Mouse (Mus musculus) forebrain, embryonic 14.5 days (tissue): Measurements from ENCODE around the gene Vps13c. TPM values are rescaled to one million over a fixed set of nuclear protein-coding genes. Genes with fewer than 3 reads are reported as not detected.

Experiments
- ATAC-seq: fragments of 200-750 bp; cut with Nextera tagmentation; 2 replicates; pipeline ENCODE4 v1.8.0; 2017; ENCODE audit warnings: mild to moderate bottlenecking, moderate library complexity
- DNase-seq: peaks from one replicate; pipeline ENCODE4 v3.0.0-alpha.2; 2015; ENCODE audit warnings: low spot score
- H3K27ac ChIP-seq: fragments of 300-500 bp; sonication (generic); 2 replicates; pipeline ENCODE4 v1.5.1; 2014; ENCODE audit warnings: low read depth, mild to moderate bottlenecking, control low read depth, low read length, moderate library complexity
- H3K27me3 ChIP-seq: fragments of 300-500 bp; sonication (generic); replicated peaks from 2 replicates; pipeline ENCODE4 v1.6.1; 2014; ENCODE audit warnings: low read length, control low read depth, mixed read lengths; ENCODE audit not compliant: control insufficient read depth, insufficient read depth
- H3K36me3 ChIP-seq: fragments of 300-500 bp; sonication (generic); 2 replicates; pipeline ENCODE4 v1.6.1; 2014; ENCODE audit warnings: low read length, control low read depth; ENCODE audit not compliant: control insufficient read depth, insufficient read depth
- H3K4me1 ChIP-seq: fragments of 300-500 bp; sonication (generic); 2 replicates; pipeline ENCODE4 v1.6.1; 2014; ENCODE audit warnings: antibody characterized with exemption, low read length, control low read depth; ENCODE audit not compliant: control insufficient read depth, insufficient read depth
- H3K4me2 ChIP-seq: fragments of 300-500 bp; sonication (generic); 2 replicates; pipeline ENCODE4 v1.6.1; 2014; ENCODE audit warnings: mild to moderate bottlenecking, control low read depth, low read length
- H3K4me3 ChIP-seq: fragments of 300-500 bp; sonication (generic); 2 replicates; pipeline ENCODE4 v1.5.1; 2014; ENCODE audit warnings: low read depth, low read length, control low read depth
- H3K9ac ChIP-seq: fragments of 300-500 bp; sonication (generic); 2 replicates; pipeline ENCODE4 v1.6.1; 2014; ENCODE audit warnings: mild to moderate bottlenecking, low read length, control low read depth, moderate library complexity
- H3K9me3 ChIP-seq: fragments of 300-500 bp; sonication (generic); replicated peaks from 2 replicates; pipeline ENCODE4 v1.6.1; 2016; ENCODE audit warnings: low read length, control low read depth, mixed read lengths; ENCODE audit not compliant: control insufficient read depth
- WGBS: fragments of 180-500 bp; shearing (Covaris S2); extraction: QIAGEN DNeasy Blood & Tissue Kit; methylation state at CpG from one replicate; pipeline ENCODE4 v1.1.7; 2014; 5-methylcytosine and 5-hydroxymethylcytosine counted together
- polyA plus RNA-seq: library from polyadenylated mRNA; unstranded; fragments of >200 nt; fragmentation: Nextera tagmentation; extraction: Ambion mirVana; gene quantifications from 2 replicates; pipeline ENCODE4 v1.2.1, GENCODE M21; 2014

Vps13c gene
- polyA plus RNA-seq, 1 experiment from 2014 or later = 8.3 TPM

- no peaks in the 10 kb centered on the region for H3K4me1 ChIP-seq
- no peak for DNase-seq
- no peak overlapping the region for H3K27ac ChIP-seq
- no peak overlapping the region for H3K9ac ChIP-seq
- no peak overlapping the region for H3K4me2 ChIP-seq
- H3K27me3 ChIP-seq = no peaks in the 10 kb centered on the region
- ATAC-seq = no peak
- H3K9me3 ChIP-seq = no peaks in the 10 kb centered on the region
- H3K36me3 ChIP-seq = no peaks in the 10 kb centered on the region
- WGBS = 79% methylated on average over 5 of the region's 5 CpGs
- no peak overlapping the region for H3K4me3 ChIP-seq
Observed at GRCm38 (mm10) chr9:67807000-67807399, 33.2 kb upstream of the Vps13c start.

- Histone ChIP-seq H3K36me3 (no peaks in the 10 kb centered on the region), H3K4me1 (no peaks in the 10 kb centered on the region), H3K9ac (no peak overlapping the region), H3K27ac (no peak overlapping the region), H3K9me3 (no peaks in the 10 kb centered on the region), H3K4me2 (no peak overlapping the region), H3K4me3 (no peak overlapping the region), H3K27me3 (no peaks in the 10 kb centered on the region)
- 61% methylated on average over 6 of the region's 6 CpGs for WGBS
- ATAC-seq = no peak
- no peak for DNase-seq
Observed at GRCm38 (mm10) chr9:67810527-67810926, 29.7 kb upstream of the Vps13c start.

- no peak overlapping the region for H3K27ac ChIP-seq
- H3K9ac ChIP-seq = no peak overlapping the region
- H3K4me2 ChIP-seq = no peak overlapping the region
- H3K9me3 ChIP-seq = no peaks in the 10 kb centered on the region
- no peak for DNase-seq
- no peaks in the 10 kb centered on the region for H3K36me3 ChIP-seq
- no peaks in the 10 kb centered on the region for H3K27me3 ChIP-seq
- no peak overlapping the region for H3K4me3 ChIP-seq
- H3K4me1 ChIP-seq = no peaks in the 10 kb centered on the region
- ATAC-seq = no peak
- 90% methylated on average over 3 of the region's 3 CpGs for WGBS
Observed at GRCm38 (mm10) chr9:67811116-67811515, 29.1 kb upstream of the Vps13c start.

- Histone ChIP-seq H3K9me3 (no peaks in the 10 kb centered on the region), H3K36me3 (no peaks in the 10 kb centered on the region), H3K4me3 (no peak overlapping the region), H3K4me1 (no peaks in the 10 kb centered on the region), H3K4me2 (no peak overlapping the region), H3K27me3 (no peaks in the 10 kb centered on the region), H3K27ac (no peak overlapping the region), H3K9ac (no peak overlapping the region)
- 77% methylated on average over 4 of the region's 4 CpGs for WGBS
- ATAC-seq (no peak), DNase-seq (no peak)
Observed at GRCm38 (mm10) chr9:67813171-67813570, 27.0 kb upstream of the Vps13c start.

GRCm38 (mm10) chr9:67813665-67814337, 26.4 kb upstream of the Vps13c start:
- 11% methylated on average over 8 of the region's 8 CpGs for WGBS
- no peaks in the 10 kb centered on the region for H3K4me1 ChIP-seq
- H3K27me3 ChIP-seq = no peaks in the 10 kb centered on the region
- DNase-seq (no peak), ATAC-seq (no peak)
- H3K9ac ChIP-seq = no peak overlapping the region
- H3K36me3 ChIP-seq = no peaks in the 10 kb centered on the region
- no peak overlapping the region for H3K4me2 ChIP-seq
- H3K9me3 ChIP-seq = no peaks in the 10 kb centered on the region
- H3K4me3 ChIP-seq = no peak overlapping the region
- no peak overlapping the region for H3K27ac ChIP-seq

- no peak for ATAC-seq
- DNase-seq = no peak
- Histone ChIP-seq H3K4me2 (no peak overlapping the region), H3K4me3 (no peak overlapping the region), H3K27me3 (no peaks in the 10 kb centered on the region), H3K4me1 (no peaks in the 10 kb centered on the region), H3K9me3 (no peaks in the 10 kb centered on the region), H3K36me3 (no peaks in the 10 kb centered on the region), H3K27ac (no peak overlapping the region), H3K9ac (no peak overlapping the region)
- WGBS = 71% methylated on average over 2 of the region's 2 CpGs
Observed at GRCm38 (mm10) chr9:67816172-67816928, 23.8 kb upstream of the Vps13c start.

GRCm38 (mm10) chr9:67817898-67818667, 22.1 kb upstream of the Vps13c start:
- no peaks in the 10 kb centered on the region for H3K27me3 ChIP-seq
- no peaks in the 10 kb centered on the region for H3K36me3 ChIP-seq
- H3K4me2 ChIP-seq = no peak overlapping the region
- DNase-seq (no peak), ATAC-seq (no peak)
- no peak overlapping the region for H3K4me3 ChIP-seq
- H3K4me1 ChIP-seq = no peaks in the 10 kb centered on the region
- 65% methylated on average over 10 of the region's 10 CpGs for WGBS
- no peak overlapping the region for H3K9ac ChIP-seq
- H3K9me3 ChIP-seq = no peaks in the 10 kb centered on the region
- H3K27ac ChIP-seq = no peak overlapping the region

GRCm38 (mm10) chr9:67818668-67818950, 21.6 kb upstream of the Vps13c start:
- ATAC-seq (no peak), DNase-seq (no peak)
- no peak overlapping the region for H3K9ac ChIP-seq
- H3K27ac ChIP-seq = no peak overlapping the region
- H3K9me3 ChIP-seq = no peaks in the 10 kb centered on the region
- no peaks in the 10 kb centered on the region for H3K4me1 ChIP-seq
- no peak overlapping the region for H3K4me2 ChIP-seq
- H3K36me3 ChIP-seq = no peaks in the 10 kb centered on the region
- H3K4me3 ChIP-seq = no peak overlapping the region
- 90% methylated on average over 4 of the region's 4 CpGs for WGBS
- no peaks in the 10 kb centered on the region for H3K27me3 ChIP-seq

GRCm38 (mm10) chr9:67823131-67823530, 17.1 kb upstream of the Vps13c start:
- Histone ChIP-seq H3K27me3 (no peaks in the 10 kb centered on the region), H3K4me2 (no peak overlapping the region), H3K36me3 (no peaks in the 10 kb centered on the region), H3K4me1 (no peaks in the 10 kb centered on the region), H3K9ac (no peak overlapping the region), H3K4me3 (no peak overlapping the region), H3K27ac (no peak overlapping the region), H3K9me3 (no peaks in the 10 kb centered on the region)
- 78% methylated on average over 5 of the region's 5 CpGs for WGBS
- DNase-seq = no peak
- no peak for ATAC-seq
